Mouse (Mus musculus) neutrophil, adult 59 days (primary cell): Measurements from ENCODE around the gene Gm4141. TPM values are rescaled to one million over a fixed set of nuclear protein-coding genes. Genes with fewer than 3 reads are reported as not detected.

Experiments
- total RNA-seq, 2 experiments: library from RNA; stranded (reverse); gene quantifications; 1 replicate in 1 of 2; 2 replicates in 1 of 2; pipeline ENCODE4 v1.2.4; 2023

Gene Gm4141
- not detected for total RNA-seq

GRCm38 (mm10) chr7:20576141-20576540, at the start of gene Gm4141:
Gene Gm4141 (minus strand): TSS chr7:20576241.

GRCm38 (mm10) chr7:20598921-20599320, 22.9 kb upstream of the Gm4141 start, which contains the start of gene Gm4513:
Gene Gm4513 (minus strand): TSS chr7:20599021.

GRCm38 (mm10) chr7:20545657-20546056, 30.4 kb downstream of the Gm4141 start, which contains the start of gene Gm5726:
Gene Gm5726 (minus strand): TSS chr7:20545757.

GRCm38 (mm10) chr7:20533537-20533936, 42.5 kb downstream of the Gm4141 start, which contains the start of gene Vmn1r104:
Gene Vmn1r104 (plus strand): TSS chr7:20533837.

Other genes starting within 250 kb of the Gm4141 start
- not detected for gene Gm4133, start 242.2 kb downstream of the Gm4141 start, total RNA-seq
- gene Gm5728, start 200.8 kb downstream of the Gm4141 start, total RNA-seq = not detected
- not detected for gene Vmn1r100, start 158.3 kb downstream of the Gm4141 start, total RNA-seq
- gene Vmn1r101, start 133.6 kb downstream of the Gm4141 start, total RNA-seq = not detected
- gene Gm10670, start 101.3 kb downstream of the Gm4141 start, total RNA-seq = not detected
- not detected for gene Vmn1r103, start 65.7 kb downstream of the Gm4141 start, total RNA-seq
- not detected for gene Vmn1r104, start 42.4 kb downstream of the Gm4141 start, total RNA-seq
- not detected for gene Gm5726, start 30.5 kb downstream of the Gm4141 start, total RNA-seq
- gene Gm4513, start 22.8 kb upstream of the Gm4141 start, total RNA-seq = not detected
- gene Vmn1r107, start 92.7 kb upstream of the Gm4141 start, total RNA-seq = not detected
- gene Vmn1r111, start 127.0 kb upstream of the Gm4141 start, total RNA-seq = not detected
- not detected for gene Gm10668, start 154.4 kb upstream of the Gm4141 start, total RNA-seq
- not detected for gene Vmn1r112, start 194.9 kb upstream of the Gm4141 start, total RNA-seq
- gene Vmn1r113, start 211.0 kb upstream of the Gm4141 start, total RNA-seq = not detected
- not detected for gene Vmn1r114, start 235.9 kb upstream of the Gm4141 start, total RNA-seq